Mouse (Mus musculus) forebrain, embryonic 15.5 days (tissue): ENCODE data around the gene Bod1. TPM values are rescaled to one million over a fixed set of nuclear protein-coding genes. Genes with fewer than 3 reads are reported as not detected.
A peak's percentile ranks its signal among the peaks of the same experiment; 100 is the strongest.

Experiments
- ATAC-seq: fragments of 200-750 bp; cut with Nextera tagmentation; replicated peaks from 2 replicates; pipeline ENCODE4 v1.8.0; 2017; ENCODE audit warnings: mild to moderate bottlenecking, moderate TSS enrichment, moderate library complexity
- H3K27ac ChIP-seq: fragments of 300-500 bp; sonication (generic); replicated peaks from 2 replicates; pipeline ENCODE4 v1.5.1; 2015; ENCODE audit warnings: mild to moderate bottlenecking, inconsistent platforms
- H3K27me3 ChIP-seq: fragments of 300-500 bp; sonication (generic); 2 replicates; pipeline ENCODE4 v1.6.1; 2015; ENCODE audit warnings: inconsistent platforms
- H3K36me3 ChIP-seq: fragments of 300-500 bp; sonication (generic); 2 replicates; pipeline ENCODE4 v1.6.1; 2015; ENCODE audit warnings: mild to moderate bottlenecking, inconsistent platforms
- H3K4me1 ChIP-seq: fragments of 300-500 bp; sonication (generic); 2 replicates; pipeline ENCODE4 v1.6.1; 2015; ENCODE audit warnings: inconsistent platforms
- H3K4me2 ChIP-seq: fragments of 300-500 bp; sonication (generic); replicated peaks from 2 replicates; pipeline ENCODE4 v1.6.1; 2015; ENCODE audit warnings: mild to moderate bottlenecking, inconsistent platforms
- H3K4me3 ChIP-seq: fragments of 300-500 bp; sonication (generic); 2 replicates; pipeline ENCODE4 v1.5.1; 2015; ENCODE audit warnings: mild to moderate bottlenecking, inconsistent platforms
- H3K9ac ChIP-seq: fragments of 300-500 bp; sonication (generic); replicated peaks from 2 replicates; pipeline ENCODE4 v1.6.1; 2015; ENCODE audit warnings: mild to moderate bottlenecking, inconsistent platforms
- H3K9me3 ChIP-seq: fragments of 300-500 bp; sonication (generic); 2 replicates; pipeline ENCODE4 v1.6.1; 2016; ENCODE audit warnings: inconsistent platforms
- WGBS: fragments of 180-500 bp; shearing (Covaris S2); methylation state at CpG from one replicate; pipeline ENCODE4 v1.1.7; 2015; ENCODE audit warnings: mixed read lengths; 5-methylcytosine and 5-hydroxymethylcytosine counted together
- polyA plus RNA-seq: library from polyadenylated mRNA; unstranded; fragments of >200 nt; fragmentation: Nextera tagmentation; extraction: Ambion mirVana; gene quantifications from 2 replicates; pipeline ENCODE4 v1.2.1, GENCODE M21; 2015

The Bod1 gene
- polyA plus RNA-seq, 1 experiment from 2014 or later = 163 TPM

DNA sequence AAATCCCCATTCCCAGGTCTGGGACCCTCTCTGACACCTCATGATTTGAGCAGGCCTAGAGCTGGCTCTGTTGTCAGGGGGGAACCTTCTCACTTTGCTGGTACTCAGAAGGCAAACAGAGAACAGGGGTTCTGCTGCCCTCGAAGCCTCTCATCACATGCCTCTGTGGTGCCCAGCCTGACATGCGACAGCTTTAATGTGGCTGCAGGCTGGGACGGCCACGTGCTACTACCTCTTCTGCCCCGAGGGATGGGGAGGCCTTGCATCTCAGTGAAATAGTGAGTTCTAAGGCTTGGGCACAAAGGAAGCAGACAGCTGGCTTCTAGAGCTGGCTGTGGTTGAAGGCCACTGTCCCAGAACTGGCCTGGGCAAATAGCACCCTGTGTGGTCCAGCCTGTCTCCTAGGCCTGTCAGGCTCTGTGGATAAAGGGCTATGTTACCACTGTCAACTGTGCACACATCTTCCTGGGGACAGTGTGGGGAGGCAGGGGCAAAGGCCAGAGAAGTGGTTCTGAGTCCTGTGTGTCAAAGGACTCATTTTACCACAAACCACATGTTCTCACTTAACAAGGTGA lies 8.7 kb downstream of the Bod1 start:
- Histone ChIP-seq H3K27ac (no peak overlapping the region), H3K4me2 (no peak overlapping the region), H3K4me1 (no peaks in the 10 kb centered on the region), H3K9ac (no peak overlapping the region), H3K9me3 (no peaks in the 10 kb centered on the region), H3K27me3 (no peaks in the 10 kb centered on the region), H3K4me3 (no peak overlapping the region), H3K36me3 (peaks cover 56% of the 10 kb centered on the region)
- no peak for ATAC-seq
- WGBS = 76% methylated on average over 5 of the region's 5 CpGs

DNA sequence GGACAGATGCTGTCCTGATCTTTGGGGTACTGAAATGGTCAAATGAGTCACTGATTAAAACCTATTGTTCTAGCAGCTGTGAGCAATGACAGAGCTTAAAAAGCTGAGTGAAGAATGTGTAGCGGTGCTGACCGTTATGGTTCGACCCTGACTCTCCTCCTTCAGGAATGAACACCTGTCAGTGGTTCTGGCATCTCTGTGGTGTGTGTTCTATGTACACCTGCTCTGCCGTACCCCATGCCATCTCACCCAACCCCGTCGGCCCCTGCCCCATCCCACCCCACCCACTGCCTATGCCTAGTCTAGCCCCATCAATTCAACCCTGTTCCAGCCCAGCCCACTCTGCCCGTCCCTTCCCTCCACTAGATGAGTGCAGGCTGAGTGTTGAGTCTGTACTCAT lies 9.5 kb downstream of the Bod1 start:
- ATAC-seq = no peak
- peaks cover 49% of the 10 kb centered on the region for H3K36me3 ChIP-seq

DNA sequence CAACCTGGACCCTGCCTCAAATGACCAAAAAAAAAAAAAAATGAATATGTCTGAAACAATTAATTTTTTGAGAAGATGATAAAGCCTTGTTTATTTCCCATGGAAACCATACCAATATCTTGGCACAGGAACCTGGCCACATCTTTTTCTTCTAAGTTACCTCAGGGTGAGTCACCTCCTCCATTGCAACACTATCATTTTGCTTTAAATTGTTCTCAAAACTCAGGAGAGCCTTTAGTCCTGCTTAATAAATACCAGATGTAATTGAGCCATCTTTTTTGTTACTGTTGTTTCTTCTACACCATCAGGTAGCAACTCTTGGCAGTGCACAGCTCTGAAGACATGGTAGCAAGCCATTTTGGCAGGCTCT lies 13.9 kb downstream of the Bod1 start:
- no peak overlapping the region for H3K4me3 ChIP-seq
- no peaks in the 10 kb centered on the region for H3K9me3 ChIP-seq
- no peak overlapping the region for H3K9ac ChIP-seq
- H3K4me1 ChIP-seq = no peaks in the 10 kb centered on the region
- H3K4me2 ChIP-seq = no peak overlapping the region
- H3K36me3 ChIP-seq = peaks cover 5% of the 10 kb centered on the region; the same call in 1 of the 2 replicates
- no peaks in the 10 kb centered on the region for H3K27me3 ChIP-seq
- H3K27ac ChIP-seq = no peak overlapping the region
- ATAC-seq = no peak

More for the DNA sequence above, 9.5 kb downstream of the Bod1 start:
- H3K27me3 ChIP-seq = no peaks in the 10 kb centered on the region
- 90% methylated on average over 7 of the region's 7 CpGs for WGBS
- no peaks in the 10 kb centered on the region for H3K4me1 ChIP-seq
- no peak overlapping the region for H3K27ac ChIP-seq
- H3K9me3 ChIP-seq = no peaks in the 10 kb centered on the region
- H3K9ac ChIP-seq = no peak overlapping the region
- H3K4me3 ChIP-seq = no peak overlapping the region
- no peak overlapping the region for H3K4me2 ChIP-seq

GRCm38 (mm10) chr11:31657168-31657805 lies 14.4 kb downstream of the Bod1 start:
- H3K36me3 ChIP-seq = peaks cover 5% of the 10 kb centered on the region; the same call in 1 of the 2 replicates
- H3K9ac ChIP-seq = no peak overlapping the region
- no peaks in the 10 kb centered on the region for H3K4me1 ChIP-seq
- no peak overlapping the region for H3K27ac ChIP-seq
- H3K4me2 ChIP-seq = no peak overlapping the region
- H3K9me3 ChIP-seq = peaks cover 3% of the 10 kb centered on the region; the same call in 1 of the 2 replicates
- H3K27me3 ChIP-seq = no peaks in the 10 kb centered on the region
- ATAC-seq = no peak
- WGBS = 67% methylated on average over 5 of the region's 5 CpGs
- H3K4me3 ChIP-seq = no peak overlapping the region

DNA sequence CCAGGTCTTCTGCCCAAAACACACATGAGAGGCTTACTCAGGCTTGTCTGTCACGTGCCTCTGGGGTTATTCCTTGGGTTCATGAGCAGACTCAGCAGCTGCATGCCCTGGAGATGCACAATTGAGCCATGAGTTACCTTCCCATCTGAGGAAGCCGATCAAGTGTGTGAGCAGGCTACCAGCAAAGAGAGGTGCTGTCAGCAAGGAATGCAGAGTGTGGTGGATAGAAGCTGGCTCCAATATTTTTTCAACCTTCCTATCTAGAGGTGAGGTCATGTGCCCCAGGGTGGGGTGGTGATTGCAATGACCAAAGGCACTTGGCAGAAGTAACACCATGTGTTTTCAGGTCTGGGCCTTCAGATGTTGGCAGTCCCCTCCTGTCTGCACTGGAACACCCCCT lies 22.2 kb downstream of the Bod1 start:
- 67% methylated on average over 2 of the region's 2 CpGs for WGBS
- ATAC-seq = no peak

GRCm38 (mm10) chr11:31647268-31647667 lies 24.4 kb downstream of the Bod1 start:
- Histone ChIP-seq H3K27ac (no peak overlapping the region), H3K4me3 (no peak overlapping the region), H3K36me3 (no peaks in the 10 kb centered on the region), H3K4me1 (no peaks in the 10 kb centered on the region), H3K4me2 (no peak overlapping the region), H3K27me3 (no peaks in the 10 kb centered on the region), H3K9me3 (peaks cover under 1% of the 10 kb centered on the region; the same call in 1 of the 2 replicates), H3K9ac (no peak overlapping the region)
- 88% methylated on average over 10 of the region's 10 CpGs for whole genome bisulfite sequencing
- ATAC-seq = no peak

More for the DNA sequence above, 22.2 kb downstream of the Bod1 start:
- Histone ChIP-seq H3K4me2 (no peak overlapping the region), H3K36me3 (no peaks in the 10 kb centered on the region), H3K4me1 (no peaks in the 10 kb centered on the region), H3K4me3 (no peak overlapping the region), H3K27ac (no peak overlapping the region), H3K9me3 (peaks cover 4% of the 10 kb centered on the region; the same call in 1 of the 2 replicates), H3K27me3 (no peaks in the 10 kb centered on the region), H3K9ac (no peak overlapping the region)

GRCm38 (mm10) chr11:31646571-31646970 lies 25.1 kb downstream of the Bod1 start:
- Histone ChIP-seq H3K36me3 (no peaks in the 10 kb centered on the region), H3K9me3 (no peaks in the 10 kb centered on the region), H3K4me2 (no peak overlapping the region), H3K27ac (no peak overlapping the region), H3K27me3 (no peaks in the 10 kb centered on the region), H3K4me3 (no peak overlapping the region), H3K9ac (no peak overlapping the region), H3K4me1 (no peaks in the 10 kb centered on the region)
- no peak for ATAC-seq
- WGBS = 73% methylated on average over 1 of the region's 1 CpGs

- H3K36me3 ChIP-seq = no peaks in the 10 kb centered on the region
- WGBS = 74% methylated on average over 6 of the region's 6 CpGs
- H3K4me2 ChIP-seq = no peak overlapping the region
- H3K9me3 ChIP-seq = no peaks in the 10 kb centered on the region
- H3K9ac ChIP-seq = no peak overlapping the region
- H3K4me1 ChIP-seq = no peaks in the 10 kb centered on the region
- no peak for ATAC-seq
- no peak overlapping the region for H3K27ac ChIP-seq
- no peak overlapping the region for H3K4me3 ChIP-seq
- H3K27me3 ChIP-seq = no peaks in the 10 kb centered on the region
These were observed 28.6 kb downstream of the Bod1 start for GRCm38 (mm10) chr11:31643120-31643519.

DNA sequence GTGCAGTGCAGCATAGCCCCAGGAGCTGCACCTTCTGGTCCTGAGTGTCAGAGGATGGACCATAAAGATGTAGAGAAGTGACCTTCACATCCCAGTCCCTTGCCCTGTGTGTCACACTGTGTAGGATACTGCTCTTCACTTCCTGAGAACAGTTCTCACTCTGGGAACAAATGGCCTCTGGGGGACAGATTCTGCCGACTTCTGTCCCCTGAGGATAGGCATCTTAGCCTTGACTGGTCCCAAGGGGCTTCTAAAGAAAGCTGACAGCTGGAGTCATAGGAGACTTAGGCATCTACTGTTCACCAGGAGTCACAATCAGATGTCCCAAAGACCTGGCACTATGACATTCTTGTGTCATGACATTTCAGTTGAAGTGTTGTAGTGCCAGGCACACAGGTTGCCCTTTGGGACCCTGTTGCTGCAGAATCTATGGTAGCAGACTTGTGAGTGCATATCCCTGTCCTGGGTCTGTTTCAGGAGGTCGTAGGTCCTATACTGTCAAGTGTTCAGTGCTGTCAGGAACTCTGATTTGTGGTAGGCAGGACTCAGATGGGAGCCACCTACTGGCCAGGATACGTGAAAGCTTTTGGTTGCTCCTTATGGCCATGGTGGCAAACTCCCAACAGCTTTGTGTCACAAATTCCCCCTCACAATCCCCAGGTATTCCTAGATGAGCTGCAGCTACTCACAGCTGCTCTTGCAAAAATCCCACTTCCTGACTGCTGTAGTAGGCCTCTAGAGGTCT lies 30.4 kb downstream of the Bod1 start:
- Histone ChIP-seq H3K4me3 (no peak overlapping the region), H3K9ac (no peak overlapping the region), H3K4me2 (no peak overlapping the region), H3K36me3 (no peaks in the 10 kb centered on the region), H3K27me3 (no peaks in the 10 kb centered on the region), H3K9me3 (no peaks in the 10 kb centered on the region), H3K4me1 (no peaks in the 10 kb centered on the region), H3K27ac (no peak overlapping the region)
- 42% methylated on average over 3 of the region's 3 CpGs for WGBS
- ATAC-seq = no peak

- H3K9me3 ChIP-seq = no peaks in the 10 kb centered on the region
- WGBS = 82% methylated on average over 5 of the region's 5 CpGs
These were observed 31.5 kb downstream of the Bod1 start for GRCm38 (mm10) chr11:31640187-31640586.

DNA sequence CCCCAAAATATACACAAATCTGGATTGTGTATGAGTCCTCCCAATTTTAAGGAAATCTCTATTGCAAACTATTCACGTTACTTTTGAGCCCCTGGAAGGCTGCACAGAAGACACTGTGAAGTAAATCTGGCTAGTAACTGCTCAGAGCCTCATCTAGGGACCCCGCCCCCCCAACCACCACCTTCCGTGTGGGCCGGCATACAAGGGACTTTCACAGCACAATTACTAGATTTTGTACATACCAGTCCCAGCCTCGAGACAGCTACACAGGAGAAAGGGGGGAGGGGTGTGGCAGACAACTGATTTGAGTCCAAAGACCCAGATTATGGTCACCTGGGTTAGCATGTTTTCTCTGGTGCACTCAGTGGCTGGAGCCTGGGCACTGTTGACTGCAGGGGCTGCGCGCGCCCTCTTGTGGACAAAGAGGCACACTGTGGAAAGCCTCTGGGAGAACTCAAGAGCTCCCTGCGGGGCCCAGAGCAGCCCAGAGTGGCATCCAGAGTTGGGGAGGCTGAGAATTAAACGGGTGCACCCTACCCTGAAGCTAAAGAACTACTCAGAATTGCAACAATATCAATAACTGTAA lies 33.8 kb downstream of the Bod1 start:
- Histone ChIP-seq H3K4me3 (no peak overlapping the region), H3K4me2 (no peak overlapping the region), H3K9me3 (no peaks in the 10 kb centered on the region), H3K27ac (no peak overlapping the region), H3K4me1 (no peaks in the 10 kb centered on the region), H3K9ac (no peak overlapping the region), H3K36me3 (no peaks in the 10 kb centered on the region), H3K27me3 (no peaks in the 10 kb centered on the region)
- peak; percentile 89 for ATAC-seq
- WGBS = 24% methylated on average over 10 of the region's 10 CpGs

More at GRCm38 (mm10) chr11:31640187-31640586, 31.5 kb downstream of the Bod1 start:
- Histone ChIP-seq H3K36me3 (no peaks in the 10 kb centered on the region), H3K9ac (no peak overlapping the region), H3K4me2 (no peak overlapping the region), H3K27me3 (no peaks in the 10 kb centered on the region), H3K4me3 (no peak overlapping the region), H3K4me1 (no peaks in the 10 kb centered on the region), H3K27ac (no peak overlapping the region)
- ATAC-seq = no peak

- Histone ChIP-seq H3K36me3 (no peaks in the 10 kb centered on the region), H3K4me3 (no peak overlapping the region), H3K4me2 (no peak overlapping the region), H3K9ac (no peak overlapping the region), H3K27me3 (no peaks in the 10 kb centered on the region), H3K4me1 (no peaks in the 10 kb centered on the region), H3K9me3 (no peaks in the 10 kb centered on the region), H3K27ac (no peak overlapping the region)
- 91% methylated on average over 5 of the region's 5 CpGs for WGBS
- ATAC-seq = no peak
These were observed 43.0 kb downstream of the Bod1 start for GRCm38 (mm10) chr11:31628700-31629099.
